Mouse (Mus musculus) heart, postnatal 4 days (tissue): ENCODE results near the gene Klf13. TPM values are rescaled to one million over a fixed set of nuclear protein-coding genes. Genes with fewer than 3 reads are reported as not detected.

Experiments used
- DNase-seq: peaks from one replicate; pipeline ENCODE4 v3.0.0; 2021
- total RNA-seq, 2 experiments: library from RNA; stranded (reverse); gene quantifications; 2 replicates each; pipeline ENCODE4 v1.2.3; 2021

Klf13 gene
- total RNA-seq, 2 experiments from 2014 or later, result 52.1 to 53.2 TPM

- peak; percentile 72 for DNase-seq
These were observed 59.1 kb downstream of the Klf13 start for GRCm38 (mm10) chr7:63879583-63879982.

GRCm38 (mm10) chr7:63877610-63878009 is 61.1 kb downstream of the Klf13 start:
- no peak for DNase-seq

GRCm38 (mm10) chr7:63876640-63877039 is 62.1 kb downstream of the Klf13 start:
- no peak for DNase-seq

GRCm38 (mm10) chr7:63875686-63876085 is 63.0 kb downstream of the Klf13 start:
- no peak for DNase-seq

GRCm38 (mm10) chr7:63873880-63874279 is 64.8 kb downstream of the Klf13 start:
- DNase-seq, result peak; percentile 39

- DNase-seq, result no peak
These were observed 67.0 kb downstream of the Klf13 start for GRCm38 (mm10) chr7:63871698-63872097.

GRCm38 (mm10) chr7:63868356-63868918 is 70.3 kb downstream of the Klf13 start:
- no peak for DNase-seq

- DNase-seq, result no peak
These were observed 72.8 kb downstream of the Klf13 start for GRCm38 (mm10) chr7:63865911-63866310.

- DNase-seq, result no peak
These were observed 75.7 kb downstream of the Klf13 start for GRCm38 (mm10) chr7:63863046-63863445.

- DNase-seq, result no peak
These were observed 77.6 kb downstream of the Klf13 start for GRCm38 (mm10) chr7:63861123-63861522.

- DNase-seq, result peak; percentile 91
These were observed 80.1 kb downstream of the Klf13 start for GRCm38 (mm10) chr7:63858571-63859152.

GRCm38 (mm10) chr7:63857771-63858417 is 80.8 kb downstream of the Klf13 start:
- no peak for DNase-seq

GRCm38 (mm10) chr7:63855283-63855682 is 83.4 kb downstream of the Klf13 start:
- peak; percentile 90 for DNase-seq

GRCm38 (mm10) chr7:63851841-63852533 is 86.7 kb downstream of the Klf13 start:
- DNase-seq, result peak; percentile 44

Other genes starting within 250 kb of the Klf13 start
- not detected for gene E030018B13Rik, start 22.1 kb downstream of the Klf13 start, total RNA-seq
- not detected for gene Trpm1, start 214.9 kb upstream of the Klf13 start, total RNA-seq